ENCODE assay signal across 8 mouse cellular contexts in the genomic region with DNA sequence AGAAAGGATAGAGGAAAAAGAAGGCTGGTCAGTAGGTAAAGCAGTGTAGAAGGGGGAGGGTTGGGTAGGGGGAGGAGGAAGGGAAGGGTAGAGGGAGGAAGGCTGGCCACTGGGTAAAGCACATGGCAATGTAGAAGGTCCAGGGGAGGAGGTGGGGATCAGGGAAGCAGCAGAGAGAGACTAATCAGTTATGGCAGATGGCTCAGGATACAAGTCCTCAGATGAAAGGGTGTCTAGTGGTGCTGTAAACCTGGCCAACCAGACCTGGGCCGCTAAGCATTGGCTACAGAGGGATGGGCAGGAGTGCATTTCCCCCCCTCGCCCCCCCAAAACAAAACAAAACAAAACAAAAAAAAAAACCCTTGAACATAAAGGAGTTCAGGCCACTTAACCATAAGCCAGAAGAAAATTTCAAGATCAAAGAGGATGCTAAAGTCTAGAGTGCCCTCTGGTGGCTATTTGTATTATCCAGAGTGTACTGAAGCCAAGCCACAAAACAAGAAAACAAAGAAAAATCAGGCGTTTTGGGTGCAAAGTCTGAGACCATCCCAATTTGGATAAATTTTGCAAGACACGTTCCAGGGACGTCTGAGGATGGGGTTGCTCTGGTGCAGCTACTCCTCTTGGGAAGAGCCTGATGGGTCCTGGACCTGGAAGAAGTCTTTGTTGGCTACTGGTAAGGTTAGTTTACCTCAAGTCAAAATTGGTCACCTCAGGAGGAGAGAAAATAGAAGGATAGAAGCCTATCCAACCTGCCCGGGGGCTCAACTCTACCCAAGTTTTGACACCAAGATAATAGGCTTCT. TPM values are rescaled to one million over a fixed set of nuclear protein-coding genes. Genes with fewer than 3 reads are reported as not detected.
DNase-seq lines count a peak whose midpoint lies in the region; ATAC-seq and TF ChIP-seq lines count a peak whose summit lies in the region.

No protein-coding gene starts in this region.

- H3K36me3 ChIP-seq in forebrain, embryonic 10.5 days (replicated peaks) = no peaks in the 10 kb centered on the region
- H3K36me3 ChIP-seq in kidney, adult 2 months (ENCODE audit: control insufficient read depth, insufficient read depth, low read length) = no peaks in the 10 kb centered on the region
- no peaks in the 10 kb centered on the region for H3K36me3 ChIP-seq in limb, embryonic 10.5 days
- no peaks in the 10 kb centered on the region for H3K36me3 ChIP-seq in neural tube, embryonic 11.5 days (ENCODE audit: control insufficient read depth, insufficient read depth, low read length)

- peak; percentile 32 for DNase-seq in urinary bladder, postnatal 25 days (ENCODE audit: low spot score)
- no peak for DNase-seq in urinary bladder, postnatal 4 days (ENCODE audit: low spot score in 2 of 2)
- DNase-seq in brain, embryonic 14.5 days (ENCODE audit: low read depth) = peak; percentile 84
- DNase-seq in forebrain, embryonic 10.5 days (ENCODE audit: extremely low spot score, low spot score) = peak; percentile 16
- DNase-seq in kidney, adult 2 months = peak; percentile 67
- DNase-seq in limb, embryonic 10.5 days (ENCODE audit: low spot score) = peak; percentile 30
- peak; percentile 37 for DNase-seq in neural tube, embryonic 11.5 days (ENCODE audit: low spot score)
- no peak for DNase-seq in urinary bladder, adult 2 months (ENCODE audit: low spot score)

- H3K4me3 ChIP-seq in forebrain, embryonic 10.5 days = no peak overlapping the region
- no peak overlapping the region for H3K4me3 ChIP-seq in kidney, adult 2 months (ENCODE audit: insufficient read depth, low read depth, low read length)
- no peak overlapping the region for H3K4me3 ChIP-seq in limb, embryonic 10.5 days
- no peak overlapping the region for H3K4me3 ChIP-seq in neural tube, embryonic 11.5 days (ENCODE audit: low read depth, low read length)

- no peak overlapping the region for H3K4me2 ChIP-seq in neural tube, embryonic 11.5 days (ENCODE audit: low read depth)

- TF ChIP-seq POLR2A in brain, embryonic 14.5 days (IDR thresholded peaks at IDR 0.05; ENCODE audit: borderline replicate concordance, extremely low read depth, insufficient read depth, insufficient read length, poor library complexity, severe bottlenecking) = no peak
- TF ChIP-seq POLR2A in kidney, adult 2 months (IDR thresholded peaks at IDR 0.05; ENCODE audit: low read depth, low read length) = no peak

- H3K27ac ChIP-seq in forebrain, embryonic 10.5 days = no peak overlapping the region
- no peak overlapping the region for H3K27ac ChIP-seq in kidney, adult 2 months (ENCODE audit: insufficient read depth, low read depth, low read length)
- peak overlapping the region; percentile 46; the same call in 1 of the 2 replicates for H3K27ac ChIP-seq in limb, embryonic 10.5 days
- no peak overlapping the region for H3K27ac ChIP-seq in neural tube, embryonic 11.5 days (ENCODE audit: low read depth, low read length)

- no peaks in the 10 kb centered on the region for H3K4me1 ChIP-seq in forebrain, embryonic 10.5 days
- H3K4me1 ChIP-seq in kidney, adult 2 months (ENCODE audit: control insufficient read depth, insufficient read depth, low read length) = no peaks in the 10 kb centered on the region; the same call in 1 of the 2 replicates
- H3K4me1 ChIP-seq in limb, embryonic 10.5 days = no peaks in the 10 kb centered on the region
- no peaks in the 10 kb centered on the region for H3K4me1 ChIP-seq in neural tube, embryonic 11.5 days (ENCODE audit: control insufficient read depth, insufficient read depth, low read length)

- peak; percentile 26; the same call in 1 of the 2 replicates for TF ChIP-seq CTCF in brain, embryonic 14.5 days (IDR thresholded peaks at IDR 0.05; ENCODE audit: borderline replicate concordance, extremely low read depth, insufficient read depth, insufficient read length)
- 0 out of 2 replicates have a peak, but pooled peaks have one; percentile 8 for TF ChIP-seq CTCF in kidney, adult 2 months (conservative IDR thresholded peaks at IDR 0.05; ENCODE audit: insufficient read depth, insufficient read length, low read depth, low read length)

- no peak overlapping the region for H3K9ac ChIP-seq in neural tube, embryonic 11.5 days (ENCODE audit: low read length)

- no peaks in the 10 kb centered on the region for H3K9me3 ChIP-seq in forebrain, embryonic 10.5 days
- H3K9me3 ChIP-seq in limb, embryonic 10.5 days (replicated peaks) = no peaks in the 10 kb centered on the region
- no peaks in the 10 kb centered on the region for H3K9me3 ChIP-seq in neural tube, embryonic 11.5 days (ENCODE audit: control insufficient read depth, low read length)

- no peaks in the 10 kb centered on the region for H3K27me3 ChIP-seq in forebrain, embryonic 10.5 days (ENCODE audit: poor library complexity, severe bottlenecking)
- no peaks in the 10 kb centered on the region for H3K27me3 ChIP-seq in kidney, adult 2 months (replicated peaks; ENCODE audit: control insufficient read depth, insufficient read depth, low read length)
- H3K27me3 ChIP-seq in limb, embryonic 10.5 days (ENCODE audit: low read depth, poor library complexity, severe bottlenecking) = no peaks in the 10 kb centered on the region
- no peaks in the 10 kb centered on the region for H3K27me3 ChIP-seq in neural tube, embryonic 11.5 days (ENCODE audit: control insufficient read depth, insufficient read depth, low read length)

- 15% methylated on average over 6 of the region's 6 CpGs for WGBS in forebrain, embryonic 10.5 days
- WGBS in kidney, adult 2 months = 10% methylated on average over 6 of the region's 6 CpGs
- WGBS in limb, embryonic 10.5 days = 19% methylated on average over 6 of the region's 6 CpGs
- 18% methylated on average over 6 of the region's 6 CpGs for WGBS in neural tube, embryonic 11.5 days

- peak; percentile 70 for ATAC-seq in neural tube, embryonic 11.5 days (ENCODE audit: insufficient read depth, low FRiP score, low TSS enrichment)

RNA-seq across cellular contexts. Expression of a gene that starts 10.4 kb away (rescaled TPM):
- 0.78 and 0.96 TPM in 2 replicates for polyA plus RNA-seq in brain, embryonic 14.5 days (2012; rRNA removed)
- polyA plus RNA-seq in forebrain, embryonic 10.5 days (2016; fragmentation: Nextera tagmentation; extraction: Ambion mirVana) = 3.1 and 3.8 TPM in 2 replicates
- 3.5 and 4.0 TPM in 2 replicates for polyA plus RNA-seq in kidney, adult 2 months (2012; rRNA removed)
- polyA plus RNA-seq in limb, embryonic 10.5 days (2016; fragmentation: Nextera tagmentation; extraction: Ambion mirVana) = 2.0 and 3.0 TPM in 2 replicates
- polyA plus RNA-seq in neural tube, embryonic 11.5 days (2014; fragmentation: Nextera tagmentation; extraction: Ambion mirVana) = 2.5 and 2.9 TPM in 2 replicates
- 5.7 and 6.4 TPM in 2 replicates for polyA plus RNA-seq in urinary bladder, adult 2 months (2012; rRNA removed)

RNA-seq across cellular contexts. Expression of a gene that starts 35.1 kb away (rescaled TPM):
- 4.6 and 5.1 TPM in 2 replicates for polyA plus RNA-seq in brain, embryonic 14.5 days (2012; rRNA removed)
- 4.1 TPM in 2 replicates for polyA plus RNA-seq in forebrain, embryonic 10.5 days (2016; fragmentation: Nextera tagmentation; extraction: Ambion mirVana)
- polyA plus RNA-seq in kidney, adult 2 months (2012; rRNA removed) = 3.2 and 6.2 TPM in 2 replicates
- polyA plus RNA-seq in limb, embryonic 10.5 days (2016; fragmentation: Nextera tagmentation; extraction: Ambion mirVana) = 3.4 and 3.7 TPM in 2 replicates
- polyA plus RNA-seq in neural tube, embryonic 11.5 days (2014; fragmentation: Nextera tagmentation; extraction: Ambion mirVana) = 4.0 and 4.4 TPM in 2 replicates
- 7.0 and 7.7 TPM in 2 replicates for polyA plus RNA-seq in urinary bladder, adult 2 months (2012; rRNA removed)

Comparison
In these comparisons a context has a peak if more than half of its experiments do, and no peak if none do; other contexts are left out.
1. DNase-seq: peak in urinary bladder, postnatal 25 days (single experiment), brain, embryonic 14.5 days (single experiment), forebrain, embryonic 10.5 days (single experiment), kidney, adult 2 months (single experiment), limb, embryonic 10.5 days (single experiment) and neural tube, embryonic 11.5 days (single experiment); none in urinary bladder, postnatal 4 days (0 of 2) and urinary bladder, adult 2 months (single experiment).